Comparison of ENCODE assay signal across 14 mouse cellular contexts in the genomic region with DNA sequence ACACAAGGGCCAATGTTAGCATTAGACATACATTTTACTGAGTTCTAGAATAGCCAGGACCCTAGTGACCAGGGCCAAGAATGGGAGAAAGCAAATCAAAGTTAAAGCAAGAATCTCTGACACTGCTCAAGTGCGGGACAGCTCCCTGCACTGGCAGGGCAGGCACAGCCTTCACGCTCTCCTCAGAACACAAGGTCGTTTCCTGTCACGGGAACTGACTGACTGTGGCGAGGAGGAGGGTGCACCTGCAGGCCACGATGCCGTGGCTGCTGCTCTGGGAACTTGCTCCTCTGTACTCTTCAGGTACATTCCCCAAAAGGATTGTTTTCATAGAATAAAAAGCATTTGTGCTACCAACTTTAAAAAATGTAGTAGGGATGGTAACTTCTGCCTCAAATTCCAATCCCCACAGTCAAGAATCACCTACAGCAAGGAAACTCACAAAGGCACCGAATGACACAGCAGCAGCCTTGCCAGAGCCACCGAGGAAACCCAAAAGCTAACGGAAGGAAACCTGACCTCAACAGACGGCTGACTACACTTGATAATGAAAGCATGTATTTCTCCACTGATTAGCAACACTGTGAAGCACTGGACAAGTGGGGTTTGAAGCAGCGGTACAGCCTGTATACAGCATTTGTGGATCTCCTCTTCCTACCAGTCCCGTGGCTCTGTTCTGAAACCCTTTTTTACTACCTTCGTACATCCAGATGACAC.
DNase-seq lines count a peak whose midpoint lies in the region; ATAC-seq and TF ChIP-seq lines count a peak whose summit lies in the region.
"Had no signal": no experiment of that assay in that cellular context is flagged by ENCODE, and none has a peak within 500 bp of the region (broad histone marks: within the 10 kb centered on the region; RNA-seq: fewer than 3 reads in every experiment).

No protein-coding gene starts in this region.

- DNase-seq in heart, adult 8-10 months (ENCODE audit: low spot score), result no peak
- DNase-seq in T-cell, adult 2 months (ENCODE audit: low spot score), result peak; percentile 72
- DNase-seq in thymus, postnatal 0 days (ENCODE audit: low spot score), result peak; percentile 83
- no peak for DNase-seq in urinary bladder, adult 18-20 months (ENCODE audit: low spot score in 2 of 2)
- no peak for DNase-seq in lung, postnatal 4 days
- DNase-seq: forebrain, postnatal 0 days; heart, postnatal 4 days had no signal

- 45% methylated on average over 14 of the region's 14 CpGs for WGBS in heart, embryonic 14.5 days
- 24% methylated on average over 14 of the region's 14 CpGs for WGBS in liver, embryonic 12.5 days (ENCODE audit: insufficient replicate concordance)
- 71% methylated on average over 14 of the region's 14 CpGs for WGBS in intestine, postnatal 0 days

- peaks cover 99% of the 10 kb centered on the region for H3K36me3 ChIP-seq in heart, embryonic 14.5 days (ENCODE audit: control insufficient read depth, insufficient read depth, low read length)
- peaks cover 100% of the 10 kb centered on the region for H3K36me3 ChIP-seq in liver, embryonic 12.5 days
- peaks cover 74% of the 10 kb centered on the region for H3K36me3 ChIP-seq in intestine, postnatal 0 days (ENCODE audit: control insufficient read depth, insufficient read depth)

- H3K9me3 ChIP-seq in heart, embryonic 14.5 days (ENCODE audit: control insufficient read depth, low read length), result no peaks in the 10 kb centered on the region
- H3K9me3 ChIP-seq in liver, embryonic 12.5 days (replicated peaks), result no peaks in the 10 kb centered on the region
- H3K9me3 ChIP-seq in intestine, postnatal 0 days (ENCODE audit: control insufficient read depth), result no peaks in the 10 kb centered on the region
- H3K9me3 ChIP-seq: limb, embryonic 13.5 days; midbrain, embryonic 12.5 days; stomach, embryonic 15.5 days had no signal

- no peaks in the 10 kb centered on the region for H3K27me3 ChIP-seq in heart, embryonic 14.5 days (ENCODE audit: control insufficient read depth, insufficient read depth, low read length)
- no peaks in the 10 kb centered on the region for H3K27me3 ChIP-seq in liver, embryonic 12.5 days (replicated peaks)
- no peaks in the 10 kb centered on the region for H3K27me3 ChIP-seq in intestine, postnatal 0 days (replicated peaks; ENCODE audit: control insufficient read depth, insufficient read depth, low read length)
- H3K27me3 ChIP-seq: limb, embryonic 13.5 days; midbrain, embryonic 12.5 days; stomach, embryonic 15.5 days had no signal

- no peak for TF ChIP-seq CTCF in intestine, postnatal 0 days (IDR thresholded peaks at IDR 0.05; ENCODE audit: low read depth)

- no peak overlapping the region for H3K4me2 ChIP-seq in heart, embryonic 14.5 days (ENCODE audit: low read length)
- H3K4me2 ChIP-seq in liver, embryonic 12.5 days, result no peak overlapping the region
- H3K4me2 ChIP-seq in intestine, postnatal 0 days (replicated peaks; ENCODE audit: low read depth), result no peak overlapping the region
- H3K4me2 ChIP-seq: limb, embryonic 13.5 days; midbrain, embryonic 12.5 days; stomach, embryonic 15.5 days had no signal

- no peak overlapping the region for H3K9ac ChIP-seq in heart, embryonic 14.5 days (ENCODE audit: low read length)
- no peak overlapping the region for H3K9ac ChIP-seq in liver, embryonic 12.5 days
- H3K9ac ChIP-seq in intestine, postnatal 0 days (ENCODE audit: low read depth, low read length), result no peak overlapping the region
- H3K9ac ChIP-seq: forebrain, postnatal 0 days; limb, embryonic 13.5 days; midbrain, embryonic 12.5 days; stomach, embryonic 15.5 days had no signal

- ATAC-seq in heart, embryonic 14.5 days (ENCODE audit: insufficient number of reproducible peaks, insufficient read depth, low FRiP score, low read depth), result no peak
- ATAC-seq in liver, embryonic 12.5 days, result peak; percentile 66; the same call in 1 of the 2 replicates
- ATAC-seq in intestine, postnatal 0 days, result no peak
- ATAC-seq: forebrain, postnatal 0 days had no signal

- peak overlapping the region; percentile 56 to 57; a peak in 2 of 4 replicates for H3K27ac ChIP-seq in heart, embryonic 14.5 days (replicated peaks in 1 of 2; ENCODE audit: control insufficient read depth in 1 of 2, insufficient read depth in 1 of 2, low read depth in 2 of 2, low read length in 2 of 2)
- peak overlapping the region; percentile 61 for H3K27ac ChIP-seq in liver, embryonic 12.5 days
- H3K27ac ChIP-seq in intestine, postnatal 0 days (ENCODE audit: low read depth, low read length), result no peak overlapping the region
- H3K27ac ChIP-seq: kidney, postnatal 0 days; limb, embryonic 13.5 days; midbrain, embryonic 12.5 days; stomach, embryonic 15.5 days had no signal

- no peaks in the 10 kb centered on the region for H3K4me1 ChIP-seq in heart, embryonic 14.5 days (ENCODE audit: control insufficient read depth in 2 of 2, insufficient read depth in 2 of 2, low read length in 2 of 2)
- peaks cover 17% of the 10 kb centered on the region for H3K4me1 ChIP-seq in liver, embryonic 12.5 days
- no peaks in the 10 kb centered on the region for H3K4me1 ChIP-seq in intestine, postnatal 0 days (replicated peaks; ENCODE audit: control insufficient read depth, insufficient read depth, low read length)
- H3K4me1 ChIP-seq: limb, embryonic 13.5 days; midbrain, embryonic 12.5 days; stomach, embryonic 15.5 days had no signal

- no peak overlapping the region for H3K4me3 ChIP-seq in heart, embryonic 14.5 days (ENCODE audit: control insufficient read depth in 1 of 2, insufficient read depth in 1 of 2, low read depth in 1 of 2, low read length in 2 of 2)
- no peak overlapping the region for H3K4me3 ChIP-seq in liver, embryonic 12.5 days
- H3K4me3 ChIP-seq in intestine, postnatal 0 days (ENCODE audit: low read depth, low read length), result no peak overlapping the region
- H3K4me3 ChIP-seq: limb, embryonic 13.5 days; midbrain, embryonic 12.5 days; stomach, embryonic 15.5 days had no signal

Comparison
In these comparisons a context has a peak if more than half of its experiments do, and no peak if none do; other contexts are left out.
1. DNase-seq: peak in T-cell, adult 2 months (single experiment) and thymus, postnatal 0 days (single experiment); none in heart, adult 8-10 months (single experiment), urinary bladder, adult 18-20 months (0 of 2) and lung, postnatal 4 days (0 of 2).